Mouse (Mus musculus): Measurements from ENCODE around the gene Aebp1.
"Not testable (repeated sequence)": the region's sequence is repeated elsewhere in the genome, so short reads cannot be mapped to it uniquely, and the experiment has no call there.

Aebp1 gene

DNA sequence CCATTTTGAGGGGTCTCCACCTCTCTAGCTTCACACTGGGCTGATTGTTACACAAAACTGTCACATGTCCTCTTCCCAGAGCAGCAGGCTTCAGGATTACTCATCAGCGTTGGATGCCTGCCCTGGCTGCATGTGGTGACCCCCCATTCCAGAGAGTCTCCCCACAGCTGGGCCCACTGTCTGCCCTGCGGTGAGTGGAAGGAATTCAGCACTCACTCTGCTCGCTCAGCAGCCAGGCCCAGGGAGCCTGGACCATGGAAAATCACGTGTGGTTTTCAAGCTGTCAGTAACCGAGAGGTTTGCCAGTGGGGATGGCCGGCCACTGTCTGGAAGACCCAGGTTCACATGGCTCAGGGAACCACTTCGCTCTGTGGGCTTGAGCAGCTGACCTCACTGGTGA lies 5.8 kb upstream of the Aebp1 start:
- DNase-seq (ENCODE audit: low spot score in 2 of 2): no peak

DNA sequence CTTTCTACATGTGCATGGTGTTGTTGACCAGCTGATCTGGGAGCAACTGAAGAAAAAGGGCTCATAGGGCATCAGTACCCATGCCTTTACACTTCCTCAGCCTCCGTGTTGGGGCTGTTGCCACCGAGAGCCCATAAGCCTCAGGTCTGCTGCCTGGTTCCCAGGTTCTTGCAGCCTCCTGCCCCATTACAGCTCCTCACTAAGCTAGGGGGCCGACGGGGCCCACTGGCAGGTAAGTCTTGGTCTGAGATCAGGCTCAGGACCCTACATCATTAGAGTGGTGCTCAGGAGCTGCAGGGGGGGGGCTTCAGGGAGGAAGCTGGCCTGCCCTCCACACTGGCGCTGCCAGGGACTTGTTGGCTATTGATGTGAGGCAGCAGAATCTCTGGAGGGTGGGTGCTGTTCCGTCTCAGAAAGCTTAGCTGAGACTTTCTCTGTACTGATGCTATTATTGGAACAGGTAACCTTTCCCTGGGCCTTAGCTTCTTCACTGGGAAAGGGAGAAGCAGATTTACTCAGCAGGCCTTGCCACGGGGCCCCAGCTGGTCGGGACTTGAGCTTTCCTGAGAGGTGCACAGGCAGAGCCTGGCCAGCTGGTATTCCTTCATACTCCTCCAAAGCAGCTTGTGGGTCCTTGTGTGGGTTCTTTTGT lies 5.1 kb upstream of the Aebp1 start:
- DNase-seq (ENCODE audit: low spot score in 2 of 2): no peak

DNA sequence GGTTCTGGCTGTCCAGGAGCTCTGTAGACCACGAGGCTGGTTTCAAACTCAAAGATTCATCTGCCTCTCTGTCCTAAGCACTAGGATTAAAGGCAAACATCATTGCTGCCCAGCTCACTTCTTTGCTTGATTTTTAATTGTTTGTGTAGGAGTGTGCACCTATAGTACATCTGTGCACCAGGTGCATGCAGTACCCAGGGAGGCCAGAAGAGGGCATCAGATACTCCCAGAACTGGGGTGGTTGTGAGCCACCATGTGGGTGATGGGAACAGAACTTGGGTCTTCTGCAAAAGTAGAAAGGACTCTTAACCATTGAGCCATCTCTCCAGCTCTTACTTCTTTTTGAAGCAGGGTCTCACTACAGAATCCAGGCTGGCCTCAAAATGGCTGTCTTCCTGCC lies 3.0 kb upstream of the Aebp1 start:
- no peak for DNase-seq (ENCODE audit: low spot score in 2 of 2)

DNA sequence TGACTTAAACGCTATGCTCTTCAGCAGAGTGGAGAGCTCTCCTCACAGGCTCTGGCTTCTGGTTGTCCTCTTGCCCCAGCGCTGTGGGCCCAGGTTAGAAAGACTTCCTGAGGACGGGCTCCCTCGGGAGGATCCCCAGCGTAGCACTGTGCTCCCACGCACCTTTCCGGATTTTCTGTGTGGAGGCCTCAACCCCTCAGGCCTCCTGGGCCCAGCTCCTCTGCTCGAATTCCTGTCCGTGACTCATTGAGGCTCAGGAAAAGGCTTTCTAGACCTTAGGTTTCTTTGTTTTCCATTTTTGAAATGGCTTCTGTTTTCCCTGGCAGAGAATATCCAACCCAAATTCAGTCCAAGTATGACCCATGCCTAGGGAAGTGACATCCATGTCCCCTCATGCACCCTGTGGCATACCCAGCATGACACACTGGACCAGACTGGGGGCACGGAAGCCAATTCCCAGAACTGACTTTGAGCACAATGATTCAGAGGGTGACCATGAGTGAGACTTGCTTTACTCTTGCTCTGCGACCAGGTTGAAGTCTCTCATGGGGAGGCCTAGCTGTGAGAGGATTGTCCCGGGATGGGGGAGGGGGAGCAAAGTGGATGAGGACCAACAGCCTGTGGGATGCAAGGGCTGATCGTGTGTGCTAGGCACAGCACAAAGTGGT lies 1.7 kb upstream of the Aebp1 start:
- DNase-seq (ENCODE audit: low spot score in 2 of 2): no peak

DNA sequence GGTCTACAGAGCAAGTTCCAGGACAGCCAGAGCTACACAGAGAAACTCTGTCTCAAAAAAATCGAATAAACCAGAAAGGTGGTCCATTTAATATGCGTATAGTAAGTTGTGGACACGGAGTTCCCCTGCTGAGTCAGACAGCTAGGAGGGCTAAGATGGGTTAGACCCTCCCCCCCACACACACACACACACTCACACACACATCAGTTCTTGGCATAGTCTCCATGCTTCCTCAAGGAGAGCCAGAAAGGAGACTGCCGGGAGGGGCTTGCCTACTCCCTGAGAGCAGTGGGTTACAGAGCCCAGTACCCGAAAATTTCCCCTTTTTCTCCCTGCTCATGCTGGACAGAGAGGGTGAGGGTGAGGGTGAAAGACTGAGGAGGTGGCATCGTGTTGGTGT lies 1.1 kb upstream of the Aebp1 start:
- DNase-seq (ENCODE audit: low spot score in 2 of 2): no peak

DNA sequence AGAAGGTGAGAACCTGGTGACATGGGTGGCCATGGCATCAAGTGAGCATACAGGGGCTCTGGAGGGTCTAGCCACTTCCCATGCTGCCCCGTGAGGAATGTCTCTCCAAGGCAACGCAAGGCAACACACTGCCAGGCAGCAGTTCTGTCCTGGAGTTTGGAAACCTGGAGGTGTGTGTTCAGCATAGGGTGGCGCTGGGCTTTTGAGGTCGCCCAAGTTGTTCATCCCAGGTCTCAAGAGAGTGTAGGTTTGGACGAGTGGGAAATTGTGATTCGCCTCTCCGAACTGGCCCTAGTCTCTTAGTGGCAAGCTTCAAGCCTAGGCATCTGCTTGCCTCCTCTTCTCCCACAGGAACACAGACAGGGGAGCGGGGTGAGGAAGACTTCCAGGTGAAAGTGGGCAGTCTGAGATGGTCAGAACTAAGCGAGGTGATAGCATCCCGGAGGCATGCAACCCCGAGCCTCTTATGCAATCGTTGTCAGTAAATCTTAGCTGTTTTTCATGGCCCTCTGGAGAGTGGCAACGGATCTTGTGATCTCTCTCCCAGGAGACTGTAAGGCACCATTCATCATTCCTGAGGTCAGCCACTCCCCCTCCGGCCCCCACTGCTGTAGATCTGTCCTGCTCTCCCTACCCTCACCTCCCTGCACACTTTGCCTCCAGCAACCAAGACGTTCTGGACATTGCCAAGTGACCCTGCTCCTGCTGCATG lies 803 bp downstream of the Aebp1 start:
- DNase-seq (ENCODE audit: low spot score in 2 of 2): no peak

DNA sequence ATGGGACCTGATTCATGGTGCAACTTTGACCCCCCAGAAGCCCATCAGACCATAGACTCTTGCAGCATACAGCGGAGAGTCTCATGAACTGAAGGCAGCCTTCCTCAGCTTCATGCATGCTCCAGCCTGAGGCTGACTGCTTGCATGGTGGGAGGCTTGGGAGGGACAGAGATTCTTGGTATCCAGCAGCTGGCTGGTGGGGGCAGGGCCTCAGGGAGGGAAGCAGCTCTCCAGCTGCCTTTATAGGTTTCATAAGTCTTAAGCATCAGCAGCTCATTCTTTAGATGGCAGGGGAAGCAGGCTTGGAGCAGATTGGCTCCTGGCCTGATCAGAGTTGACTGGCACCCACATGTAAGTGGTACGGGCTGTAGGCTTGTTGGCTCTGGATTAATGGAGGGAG lies 5.4 kb downstream of the Aebp1 start:
- no peak for DNase-seq (ENCODE audit: low spot score in 2 of 2)

DNA sequence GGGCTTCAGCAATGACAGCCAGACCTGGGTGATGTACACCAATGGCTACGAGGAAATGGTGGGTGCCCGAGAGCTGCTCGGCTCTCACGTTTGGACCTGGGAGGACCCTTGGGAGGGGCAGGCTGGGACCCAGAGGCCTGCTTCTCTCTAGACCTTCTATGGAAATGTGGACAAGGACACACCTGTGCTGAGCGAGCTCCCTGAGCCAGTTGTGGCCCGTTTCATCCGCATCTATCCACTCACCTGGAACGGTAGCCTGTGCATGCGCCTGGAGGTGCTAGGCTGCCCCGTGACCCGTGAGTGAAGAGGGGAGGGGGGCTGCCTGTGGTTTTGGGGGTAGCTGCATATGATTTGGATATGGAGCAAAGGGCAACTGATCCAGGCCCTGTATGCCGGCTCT lies 6.6 kb downstream of the Aebp1 start:
- DNase-seq (ENCODE audit: low spot score in 2 of 2): no peak

DNA sequence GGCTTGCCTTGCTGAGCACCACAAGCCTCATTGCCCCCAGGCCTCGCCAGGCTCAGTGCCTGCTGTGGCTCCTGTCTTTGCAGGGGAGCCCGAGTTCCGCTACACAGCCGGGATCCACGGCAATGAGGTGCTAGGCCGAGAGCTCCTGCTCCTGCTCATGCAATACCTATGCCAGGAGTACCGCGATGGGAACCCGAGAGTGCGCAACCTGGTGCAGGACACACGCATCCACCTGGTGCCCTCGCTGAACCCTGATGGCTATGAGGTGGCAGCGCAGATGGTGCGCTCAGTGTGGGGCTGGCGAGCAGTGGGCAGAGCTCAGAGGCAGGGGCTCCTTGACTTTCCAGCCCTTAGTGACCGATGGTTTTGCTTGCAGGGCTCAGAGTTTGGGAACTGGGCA lies 7.6 kb downstream of the Aebp1 start:
- no peak for DNase-seq (ENCODE audit: low spot score in 2 of 2)

DNA sequence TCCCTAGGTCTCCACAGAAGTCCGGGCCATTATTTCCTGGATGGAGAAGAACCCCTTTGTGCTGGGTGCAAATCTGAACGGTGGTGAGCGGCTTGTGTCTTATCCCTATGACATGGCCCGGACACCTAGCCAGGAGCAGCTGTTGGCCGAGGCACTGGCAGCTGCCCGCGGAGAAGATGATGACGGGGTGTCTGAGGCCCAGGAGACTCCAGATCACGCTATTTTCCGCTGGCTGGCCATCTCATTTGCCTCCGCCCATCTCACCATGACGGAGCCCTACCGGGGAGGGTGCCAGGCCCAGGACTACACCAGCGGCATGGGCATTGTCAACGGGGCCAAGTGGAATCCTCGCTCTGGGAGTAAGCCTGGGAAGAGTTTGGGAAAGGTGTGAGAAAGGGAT lies 8.3 kb downstream of the Aebp1 start:
- no peak for DNase-seq (ENCODE audit: low spot score in 2 of 2)

DNA sequence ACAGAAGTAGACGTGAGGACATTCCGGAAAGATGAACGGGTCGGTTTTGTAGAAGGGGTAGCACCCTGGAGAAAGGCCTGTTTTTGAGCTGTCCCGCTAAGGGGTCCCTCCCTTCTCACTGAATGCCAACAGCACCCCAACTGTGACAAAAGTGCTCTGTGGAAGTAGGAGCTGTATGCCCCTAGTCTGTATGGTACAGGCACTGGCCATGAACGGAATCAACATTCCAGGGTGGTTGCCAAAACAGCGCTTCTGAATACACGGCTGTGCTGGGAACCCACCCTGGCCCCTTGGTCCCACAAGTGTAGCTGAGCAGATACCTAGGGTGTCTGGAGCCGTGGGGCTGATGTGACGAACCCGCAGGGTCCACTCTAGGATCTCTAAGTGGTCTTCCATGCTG lies 11.0 kb downstream of the Aebp1 start:
- DNase-seq (ENCODE audit: low spot score in 2 of 2): no peak

DNA sequence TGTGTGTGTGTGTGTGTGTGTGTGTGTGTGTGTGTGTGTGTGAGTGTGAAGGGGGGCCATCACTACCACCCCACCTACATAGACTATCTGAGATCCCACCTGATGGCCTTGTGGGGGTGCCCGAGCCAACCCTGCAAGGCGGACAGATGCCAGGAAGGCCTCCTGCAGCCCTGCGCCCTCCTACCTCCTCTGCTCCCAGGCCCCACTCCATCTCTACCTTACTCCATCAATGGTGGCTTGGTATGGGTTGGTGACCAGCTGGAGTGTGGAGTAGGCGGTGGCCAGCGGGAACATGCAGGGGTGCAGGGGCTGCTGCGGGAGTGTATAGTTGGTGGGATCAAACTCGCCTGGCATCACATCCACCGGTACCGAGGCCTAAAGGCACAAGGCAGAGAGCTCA lies 11.4 kb downstream of the Aebp1 start:
- DNase-seq (ENCODE audit: low spot score in 2 of 2): no peak

DNA sequence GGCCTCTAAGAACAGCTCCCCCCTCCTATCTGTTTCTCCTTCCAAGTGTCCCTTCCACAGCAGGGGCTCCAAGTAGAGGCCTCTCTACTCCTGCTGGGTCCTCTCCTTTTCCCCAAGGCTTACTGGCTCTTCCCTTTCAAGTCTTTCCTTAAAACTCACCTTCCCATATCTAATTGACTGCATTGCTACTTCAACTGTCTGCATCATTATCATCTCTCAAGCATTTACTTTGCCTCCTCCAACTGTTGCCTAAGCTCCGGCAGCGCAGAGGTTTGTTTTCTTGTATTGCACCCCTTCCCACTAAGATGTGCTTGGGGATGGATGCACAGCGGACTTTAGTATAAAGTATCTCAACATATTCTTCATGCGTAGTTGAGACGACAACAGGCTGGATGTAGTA lies 15.7 kb downstream of the Aebp1 start:
- no peak for DNase-seq (ENCODE audit: low spot score in 2 of 2)

DNA sequence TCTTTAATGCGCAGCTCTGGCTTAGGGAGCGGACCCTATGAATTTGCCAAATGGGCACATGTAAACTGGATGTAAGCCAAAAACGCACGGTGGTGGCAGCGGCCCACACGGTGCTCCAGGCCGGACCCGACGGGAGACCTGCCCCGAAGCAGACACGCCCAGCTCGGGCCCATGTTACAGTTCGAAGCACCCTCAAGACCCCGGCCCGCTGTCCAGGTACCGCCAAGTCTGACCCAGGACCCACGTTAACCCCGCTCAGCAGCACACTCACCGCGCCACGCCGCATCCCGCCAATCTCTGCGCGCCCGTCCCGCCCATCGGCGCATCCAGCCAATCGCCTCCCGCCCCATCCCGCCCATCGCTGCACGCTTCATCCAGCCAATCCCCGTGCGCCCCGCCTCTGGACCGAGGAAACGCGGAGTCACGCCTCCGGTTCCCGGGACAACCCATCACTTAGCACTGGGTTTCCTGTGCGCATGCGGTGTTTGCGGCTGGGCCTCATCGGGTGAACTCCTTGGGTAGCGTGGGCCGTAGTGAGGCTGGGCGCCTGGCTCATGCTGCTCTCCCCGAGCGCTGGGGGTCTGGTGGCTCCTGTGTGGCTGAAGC lies 16.3 kb downstream of the Aebp1 start, which contains the start of gene Pold2:
Pold2 (minus strand) TSS at position 372 of the 606 bp plus-strand sequence.
- peak; percentile 94 to 95 for DNase-seq (ENCODE audit: low spot score in 2 of 2)

DNA sequence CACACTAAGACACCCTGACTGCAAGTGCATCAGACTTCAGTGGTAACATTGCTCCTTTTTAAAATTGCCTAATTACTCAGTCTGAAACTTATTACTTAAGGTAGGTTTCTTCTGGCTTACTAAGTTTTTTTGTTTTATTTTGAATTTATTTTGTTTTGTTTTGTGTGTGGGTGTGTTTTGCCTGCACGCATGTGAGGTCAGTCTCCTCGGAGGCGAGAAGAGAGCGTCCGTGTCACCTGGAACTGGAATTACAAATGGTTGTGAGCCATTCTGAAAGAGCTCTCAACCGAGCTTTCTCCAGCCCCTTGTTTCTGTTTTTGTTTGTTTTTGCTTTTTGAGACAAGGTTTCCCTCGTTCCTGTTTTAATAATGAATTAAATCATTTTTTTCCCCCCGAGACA lies 16.9 kb downstream of the Aebp1 start:
- DNase-seq (ENCODE audit: low spot score in 2 of 2): no peak

DNA sequence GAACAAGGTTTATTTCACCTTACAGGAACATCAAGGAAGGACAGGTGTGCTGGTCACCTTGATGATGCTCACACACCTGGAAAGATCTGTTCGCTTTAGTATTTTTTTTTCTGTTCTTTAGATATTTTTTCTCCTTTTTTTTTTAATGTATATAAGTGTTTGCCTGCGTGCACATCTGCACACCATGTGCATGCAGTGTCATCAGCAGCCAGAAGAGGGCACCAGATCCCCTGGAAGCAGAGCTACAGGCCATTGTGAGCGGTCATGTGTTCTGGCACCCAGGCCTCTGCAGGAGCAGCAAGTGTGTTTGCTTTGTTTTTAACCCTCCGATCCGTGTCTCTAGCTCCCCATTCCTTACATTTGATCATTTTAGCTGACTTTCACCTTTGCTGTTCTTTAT lies 18.2 kb downstream of the Aebp1 start:
- DNase-seq (ENCODE audit: low spot score in 2 of 2): peak; percentile 37 to 67

DNA sequence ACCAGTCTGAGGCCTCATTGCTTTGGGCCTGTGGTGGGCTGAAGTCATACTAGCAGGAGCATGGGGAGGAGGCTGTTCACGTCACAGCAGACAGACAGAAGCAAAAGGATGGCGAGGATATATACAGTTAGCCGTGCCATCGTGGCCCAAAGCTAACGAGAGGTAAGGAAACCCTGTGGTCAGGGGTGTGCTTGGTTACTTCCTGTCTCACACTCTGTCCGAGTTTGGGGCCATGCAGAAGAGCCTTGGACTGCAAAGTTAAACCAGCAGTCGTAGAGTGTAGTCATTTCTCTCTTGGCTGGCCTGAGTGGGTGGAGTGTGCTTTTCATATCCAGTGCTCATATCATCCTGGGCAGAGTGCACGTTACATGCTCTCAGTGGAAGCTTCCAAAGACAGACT lies 20.8 kb downstream of the Aebp1 start:
- no peak for DNase-seq (ENCODE audit: low spot score in 2 of 2)

DNA sequence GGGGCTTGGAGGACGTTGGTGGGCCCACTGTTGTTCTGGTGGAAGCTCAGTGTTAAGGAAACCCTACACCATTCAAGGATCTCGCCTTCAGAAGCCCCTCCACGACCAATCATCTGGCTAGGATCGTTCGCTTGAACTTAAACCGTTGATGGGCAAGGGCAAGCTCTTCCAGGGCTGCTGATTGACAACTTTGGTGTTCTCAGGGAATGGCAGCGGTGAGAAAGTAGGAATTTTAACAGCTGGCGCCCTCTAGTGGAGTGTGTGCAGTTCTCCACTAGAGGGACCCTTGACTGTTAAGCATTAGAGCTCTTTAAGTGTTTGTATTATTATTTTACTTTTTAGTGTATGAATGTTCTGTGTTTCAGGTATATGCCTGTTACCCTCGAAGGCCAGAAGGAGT lies 24.4 kb downstream of the Aebp1 start:
- DNase-seq (ENCODE audit: low spot score in 2 of 2): peak in 1 of 2 experiments; percentile 25

DNA sequence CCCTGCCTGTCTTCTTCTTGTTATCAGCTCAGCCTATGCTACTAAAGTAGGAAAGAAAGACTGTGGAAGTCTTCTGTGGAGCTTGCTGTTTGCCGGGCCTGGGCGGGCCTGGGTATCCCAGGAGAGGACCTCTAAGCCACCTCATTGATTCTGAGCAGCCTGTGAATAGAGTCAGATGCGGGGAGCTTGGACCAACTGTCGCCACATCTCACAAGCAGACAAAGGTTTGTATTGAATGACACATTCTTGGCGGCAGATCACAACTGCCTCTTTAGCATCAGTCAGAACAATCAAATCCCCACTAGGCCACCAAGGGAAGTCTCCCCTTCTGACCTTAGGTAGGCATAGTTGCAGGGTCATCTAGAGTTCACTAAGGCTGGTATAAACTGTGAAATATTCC lies 25.5 kb downstream of the Aebp1 start:
- DNase-seq (ENCODE audit: low spot score in 2 of 2): no peak

DNA sequence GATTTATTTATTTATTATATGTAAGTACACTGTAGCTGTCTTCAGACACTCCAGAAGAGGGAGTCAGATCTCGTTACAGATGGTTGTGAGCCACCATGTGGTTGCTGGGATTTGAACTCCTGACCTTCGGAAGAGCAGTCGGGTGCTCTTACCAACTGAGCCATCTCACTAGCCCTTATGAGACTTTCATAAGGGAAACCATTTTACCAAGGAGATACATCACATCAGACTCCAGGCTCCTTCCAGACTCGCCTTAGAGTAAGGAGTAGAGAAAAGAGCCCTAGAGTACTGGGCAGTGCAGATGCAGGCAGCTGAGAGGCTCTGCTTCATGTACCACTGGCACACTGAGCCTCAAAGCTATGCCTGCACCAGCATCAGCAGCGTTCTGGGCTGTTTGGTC lies 26.8 kb downstream of the Aebp1 start:
- DNase-seq (ENCODE audit: low spot score in 2 of 2): not testable (repeated sequence)

DNA sequence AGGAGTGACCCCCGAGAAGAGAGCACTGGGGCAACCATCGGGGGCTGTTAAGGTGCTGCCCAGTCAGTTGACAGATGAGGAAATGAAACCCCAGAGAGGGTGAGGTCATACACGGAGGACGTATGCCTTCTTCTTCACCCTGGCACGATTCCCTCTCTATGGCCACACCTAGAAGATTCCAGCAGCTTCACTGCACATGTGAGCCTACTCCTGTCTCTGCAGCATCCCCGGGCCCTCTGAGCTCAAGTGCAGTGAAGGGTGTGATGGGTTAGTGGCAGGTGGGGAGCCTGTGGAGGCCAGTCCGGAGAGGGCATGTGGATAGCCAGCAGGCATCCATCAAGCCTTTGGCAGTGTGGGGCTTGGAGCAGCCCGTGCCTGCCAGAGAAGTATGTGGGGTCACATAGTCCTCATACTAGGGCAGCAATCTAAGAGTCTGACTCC lies 30.4 kb downstream of the Aebp1 start:
- DNase-seq (ENCODE audit: low spot score in 2 of 2): no peak

DNA sequence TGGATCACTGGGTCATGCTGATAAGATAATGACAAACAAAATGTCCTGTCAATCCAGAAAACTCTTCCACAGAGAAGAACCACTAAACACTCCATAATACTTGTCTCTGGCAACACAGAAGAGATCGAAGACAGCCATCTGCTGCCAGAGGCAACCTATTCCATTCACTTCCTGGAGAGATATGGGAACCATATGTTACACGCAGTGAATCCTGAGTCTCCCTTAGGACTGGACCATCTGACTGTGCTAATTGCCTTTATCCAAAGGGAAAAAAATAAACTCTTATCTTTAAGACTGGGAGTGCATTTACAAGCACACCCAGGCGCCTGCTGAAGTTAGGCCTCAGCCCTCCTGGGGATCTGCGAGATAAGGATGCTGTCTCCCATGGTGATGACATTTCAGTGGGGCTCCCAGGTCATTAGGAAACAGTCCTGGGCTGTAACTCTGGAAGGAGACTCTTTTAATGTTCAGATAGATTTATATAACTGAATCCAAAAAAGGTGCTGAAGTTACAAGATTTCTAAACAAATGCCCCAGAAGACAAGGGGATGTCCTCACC lies 31.1 kb downstream of the Aebp1 start:
- DNase-seq (ENCODE audit: low spot score in 2 of 2): no peak
